Mouse (Mus musculus): Measurements from ENCODE around the gene Cyp4f16.
"Not testable (repeated sequence)": the region's sequence is repeated elsewhere in the genome, so short reads cannot be mapped to it uniquely, and the experiment has no call there.

Gene Cyp4f16

GRCm38 (mm10) chr17:32536051-32536866 is at the start of gene Cyp4f16:
Gene Cyp4f16 (plus strand): TSS chr17:32536558.
- DNase-seq (ENCODE audit: low spot score): peak; percentile 95

GRCm38 (mm10) chr17:32492349-32492980 is 43.9 kb upstream of the Cyp4f16 start:
- peak; percentile 55 for DNase-seq (ENCODE audit: low spot score)

GRCm38 (mm10) chr17:32494601-32495000 is 41.8 kb upstream of the Cyp4f16 start:
- peak; percentile 75 for DNase-seq (ENCODE audit: low spot score)

GRCm38 (mm10) chr17:32500511-32500910 is 35.8 kb upstream of the Cyp4f16 start:
- not testable (repeated sequence) for DNase-seq (ENCODE audit: low spot score)

GRCm38 (mm10) chr17:32501051-32501450 is 35.3 kb upstream of the Cyp4f16 start:
- DNase-seq (ENCODE audit: low spot score): no peak

- DNase-seq (ENCODE audit: low spot score): no peak
Observed at GRCm38 (mm10) chr17:32503111-32503510, 33.2 kb upstream of the Cyp4f16 start.

GRCm38 (mm10) chr17:32505851-32506728 is 30.3 kb upstream of the Cyp4f16 start, which contains the start of gene Cyp4f17:
Gene Cyp4f17 (plus strand): TSS chr17:32506050.
- no peak for DNase-seq (ENCODE audit: low spot score)

GRCm38 (mm10) chr17:32506729-32507245 is 29.6 kb upstream of the Cyp4f16 start:
- peak; percentile 46 for DNase-seq (ENCODE audit: low spot score)

GRCm38 (mm10) chr17:32516126-32516525 is 20.2 kb upstream of the Cyp4f16 start:
- no peak for DNase-seq (ENCODE audit: low spot score)

- no peak for DNase-seq (ENCODE audit: low spot score)
Observed at GRCm38 (mm10) chr17:32521981-32522380, 14.4 kb upstream of the Cyp4f16 start.

GRCm38 (mm10) chr17:32522386-32522785 is 14.0 kb upstream of the Cyp4f16 start:
- DNase-seq (ENCODE audit: low spot score): no peak

GRCm38 (mm10) chr17:32522816-32523215 is 13.5 kb upstream of the Cyp4f16 start:
- DNase-seq (ENCODE audit: low spot score): no peak

GRCm38 (mm10) chr17:32523895-32524294 is 12.5 kb upstream of the Cyp4f16 start:
- no peak for DNase-seq (ENCODE audit: low spot score)

- DNase-seq (ENCODE audit: low spot score): not testable (repeated sequence)
Observed at GRCm38 (mm10) chr17:32526341-32526740, 10.0 kb upstream of the Cyp4f16 start.

GRCm38 (mm10) chr17:32527748-32528147 is 8.6 kb upstream of the Cyp4f16 start:
- no peak for DNase-seq (ENCODE audit: low spot score)

GRCm38 (mm10) chr17:32528408-32529337 is 7.7 kb upstream of the Cyp4f16 start:
- peak; percentile 90 for DNase-seq (ENCODE audit: low spot score)

GRCm38 (mm10) chr17:32532356-32532755 is 4.0 kb upstream of the Cyp4f16 start:
- not testable (repeated sequence) for DNase-seq (ENCODE audit: low spot score)

- DNase-seq (ENCODE audit: low spot score): no peak
Observed at GRCm38 (mm10) chr17:32534068-32534467, 2.3 kb upstream of the Cyp4f16 start.

- DNase-seq (ENCODE audit: low spot score): no peak
Observed at GRCm38 (mm10) chr17:32536867-32537250, 501 bp downstream of the Cyp4f16 start.

- not testable (repeated sequence) for DNase-seq (ENCODE audit: low spot score)
Observed at GRCm38 (mm10) chr17:32544792-32545191, 8.4 kb downstream of the Cyp4f16 start.

GRCm38 (mm10) chr17:32550377-32550776 is 14.0 kb downstream of the Cyp4f16 start:
- not testable (repeated sequence) for DNase-seq (ENCODE audit: low spot score)
